Mouse (Mus musculus) left cerebral cortex, postnatal 4 days (tissue): ENCODE measurements around the gene Rbp4. TPM values are rescaled to one million over a fixed set of nuclear protein-coding genes. Genes with fewer than 3 reads are reported as not detected.

Source experiments
- DNase-seq: peaks from one replicate; pipeline ENCODE4 v3.0.0-alpha.2; 2022
- intact Hi-C: fragments of 180-260 bp; cut with DNase I; formaldehyde crosslinking; loops from one replicate; pipeline ENCODE4 v1.15.1; 2025
- total RNA-seq, 2 experiments: library from RNA; stranded (reverse); gene quantifications; 2 replicates each; pipeline ENCODE4 v1.2.3; 2021

The Rbp4 gene
- 1 to 10 TPM; 3.2 to 4.6 TPM for total RNA-seq

DNA sequence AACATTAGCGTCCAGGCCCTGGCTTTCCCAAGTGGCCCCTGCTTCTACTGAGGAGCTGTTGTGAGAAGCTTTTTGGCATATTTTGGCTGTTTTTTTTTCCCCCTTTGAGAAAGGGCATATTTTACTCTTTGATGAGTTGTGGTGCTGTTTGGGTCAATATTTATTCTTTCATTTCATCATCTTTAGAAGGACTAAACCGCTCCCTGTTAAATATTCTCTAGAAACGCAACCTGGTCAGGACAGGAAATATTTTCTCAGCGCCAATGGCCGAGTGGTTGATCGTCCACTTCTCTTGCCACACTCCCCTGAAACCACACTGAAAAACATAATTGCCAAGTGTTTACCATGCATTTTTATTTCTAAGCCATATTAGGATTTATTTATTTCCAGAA, at the start of gene Rbp4:
Rbp4 (minus strand) TSS at position 63 of the 392 bp plus-strand sequence.
- intact Hi-C loops, result no loop called here
- DNase-seq, result no peak

DNA sequence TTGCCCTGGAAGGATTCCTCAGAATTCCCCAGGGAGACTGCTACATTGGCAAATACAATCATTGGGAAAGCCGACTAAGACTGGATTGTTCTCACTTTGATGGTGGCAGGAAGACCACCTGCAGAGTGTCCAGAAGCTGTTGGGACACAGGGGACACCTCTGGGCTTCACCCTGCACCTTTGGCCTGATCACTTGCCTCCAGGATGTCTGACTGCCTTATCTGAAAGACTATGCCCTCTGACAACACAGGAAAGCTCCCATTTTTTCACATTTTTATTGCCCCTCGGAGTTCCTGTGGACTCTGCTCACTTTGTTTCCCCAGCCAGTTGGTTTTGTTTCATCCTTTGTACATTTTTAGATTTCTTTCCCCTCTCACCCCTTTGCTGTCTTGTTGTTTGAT, 39.6 kb upstream of the Rbp4 start:
- intact Hi-C loops, result no loop called here

DNA sequence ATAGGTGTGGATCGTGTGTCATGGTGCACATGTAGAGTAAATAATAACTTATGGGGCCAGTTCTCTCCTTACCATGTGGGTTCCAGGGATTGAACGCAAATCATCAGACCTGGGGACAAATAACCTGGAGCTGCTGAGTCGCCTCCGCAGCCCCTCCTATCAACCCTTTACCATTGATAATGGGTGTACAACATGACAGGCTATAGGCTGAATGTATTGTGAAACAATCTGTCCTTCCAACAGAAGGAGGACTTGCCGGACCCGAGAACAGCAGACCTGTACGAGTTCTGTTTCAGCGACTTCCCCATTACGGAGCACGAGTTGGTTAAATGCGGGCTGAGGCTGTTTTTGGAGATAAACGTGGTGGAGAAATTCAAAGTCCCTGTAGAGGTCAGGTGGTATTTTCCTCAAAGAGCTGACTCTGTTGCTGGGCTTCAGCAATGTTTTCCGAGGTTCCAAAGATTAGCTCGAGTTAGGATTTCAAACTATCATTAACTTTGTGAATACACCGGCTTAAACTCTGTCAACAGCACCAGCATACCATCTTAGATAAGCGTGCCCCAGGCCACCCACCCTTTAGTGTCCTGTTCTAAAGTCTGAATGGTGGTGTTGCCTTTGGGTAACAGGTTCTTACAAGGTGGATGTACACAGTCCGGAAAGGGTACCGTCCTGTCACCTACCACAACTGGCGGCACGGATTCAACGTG, 36.7 kb upstream of the Rbp4 start:
- intact Hi-C loops, result no loop called here
- DNase-seq, result no peak

More for the DNA sequence above, 39.6 kb upstream of the Rbp4 start:
- no peak for DNase-seq

- intact Hi-C loops, result no loop called here
- DNase-seq, result no peak
These were observed 31.2 kb upstream of the Rbp4 start for GRCm38 (mm10) chr19:38156243-38156642.

DNA sequence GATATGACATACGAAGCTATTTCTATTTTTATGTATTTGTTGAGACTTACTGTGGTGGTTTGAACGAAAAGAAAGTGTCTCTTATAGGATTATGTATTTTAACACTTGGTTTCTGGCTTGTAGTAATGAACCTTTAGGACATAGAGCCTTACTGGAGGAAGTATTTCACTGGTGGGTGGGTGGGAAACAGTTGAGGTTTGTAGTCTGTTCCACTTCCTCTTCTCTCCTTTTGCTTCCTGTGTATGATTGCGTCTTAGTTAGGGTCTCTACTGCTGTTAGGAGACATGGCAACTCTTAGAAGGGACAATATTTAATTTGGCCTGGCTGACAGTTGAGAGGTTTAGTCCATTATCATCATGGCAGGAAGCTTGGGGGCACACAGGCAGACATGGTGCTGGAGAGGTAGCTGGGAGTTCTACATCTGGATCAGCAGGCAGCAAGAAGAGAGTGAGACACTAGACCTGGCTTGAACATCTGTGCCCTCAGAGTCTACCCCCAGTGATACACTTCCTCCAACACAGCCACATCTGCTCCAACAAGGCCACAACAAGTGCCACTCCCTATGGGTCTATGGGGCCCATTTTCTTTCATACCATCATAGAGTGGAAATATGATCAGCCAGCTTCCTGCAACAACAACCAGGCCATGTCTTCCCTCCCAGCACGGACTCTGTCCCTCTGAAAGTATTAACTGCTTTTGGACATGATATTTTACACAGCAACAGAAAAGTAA, 18.6 kb upstream of the Rbp4 start:
- DNase-seq, result no peak
- intact Hi-C loops, result no loop called here

- DNase-seq, result no peak
- intact Hi-C loops, result no loop called here
These were observed 9.7 kb upstream of the Rbp4 start for GRCm38 (mm10) chr19:38134806-38135205.

DNA sequence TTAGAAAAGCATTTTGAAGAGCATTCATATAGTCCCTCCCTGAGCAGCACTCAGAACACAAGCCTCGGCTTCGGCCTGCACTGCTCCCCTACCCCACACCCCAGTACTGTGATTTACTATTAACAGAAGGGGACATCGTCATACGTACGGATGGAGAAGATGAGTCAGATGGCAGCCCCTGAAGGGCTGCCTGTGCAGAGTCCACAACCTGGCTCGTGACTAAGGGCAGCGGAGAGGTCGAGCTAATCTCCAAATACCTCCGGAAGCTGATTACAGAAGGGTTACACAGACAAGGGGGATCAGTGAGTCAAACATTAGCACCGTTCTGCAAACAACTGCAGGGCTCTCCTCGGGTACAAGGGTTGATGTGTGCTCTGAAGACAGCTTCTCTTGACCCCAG, 8.9 kb upstream of the Rbp4 start:
- no peak for DNase-seq
- intact Hi-C loops, result no loop called here

GRCm38 (mm10) chr19:38132481-38132880, 7.4 kb upstream of the Rbp4 start, which contains the start of gene Pde6c:
TSS of gene Pde6c (plus strand) at chr19:38132781.
- no peak for DNase-seq
- intact Hi-C loops, result no loop called here

GRCm38 (mm10) chr19:38126656-38127055, 1.6 kb upstream of the Rbp4 start:
- intact Hi-C loops, result no loop called here
- no peak for DNase-seq

DNA sequence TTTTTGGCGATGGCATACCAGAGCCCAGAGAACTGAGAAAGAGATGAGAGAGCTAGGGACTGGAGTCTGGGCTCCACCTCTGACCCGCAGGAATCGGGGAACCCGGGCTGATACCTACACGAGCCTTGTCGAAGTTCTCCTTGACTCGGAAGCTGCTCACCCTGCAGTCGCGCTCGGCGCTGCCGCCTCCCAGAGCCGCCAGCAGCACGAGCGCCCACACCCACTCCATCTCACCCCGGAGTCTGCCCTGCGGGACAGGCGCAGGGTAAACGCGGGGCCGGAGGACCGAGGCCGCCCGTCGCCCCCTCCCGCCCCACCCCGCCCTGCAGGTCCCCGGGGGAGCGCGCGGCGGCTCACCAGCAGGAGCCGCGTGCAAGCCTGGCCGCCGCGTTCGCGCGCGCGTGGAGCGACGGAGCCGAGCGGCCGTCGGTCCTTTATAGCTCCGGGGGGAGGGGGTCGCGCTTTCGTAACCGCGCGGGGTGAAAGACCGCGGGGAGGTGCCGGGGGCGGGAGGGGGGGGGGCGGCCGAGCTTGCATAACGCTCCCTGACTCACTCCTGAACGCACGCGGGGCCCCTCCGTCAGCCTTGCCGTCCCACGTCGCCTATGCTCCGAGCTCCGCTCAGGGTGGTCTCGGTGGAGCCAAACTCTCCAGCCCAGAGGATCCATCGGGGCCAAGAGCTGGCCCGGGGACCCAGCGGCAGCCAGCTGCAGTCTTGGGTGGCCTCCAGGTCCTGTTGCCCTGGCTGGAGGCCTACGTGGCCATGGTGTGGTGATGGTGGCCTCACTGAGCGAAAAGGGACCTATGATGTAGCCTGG, 471 bp downstream of the Rbp4 start:
- intact Hi-C loops, result no loop called here
- peak; percentile 46 for DNase-seq

GRCm38 (mm10) chr19:38123921-38124320, 1.2 kb downstream of the Rbp4 start:
- intact Hi-C loops, result no loop called here
- DNase-seq, result no peak

- DNase-seq, result no peak
- intact Hi-C loops, result no loop called here
These were observed 4.8 kb downstream of the Rbp4 start for GRCm38 (mm10) chr19:38120123-38120760.

GRCm38 (mm10) chr19:38114834-38115491, 10.1 kb downstream of the Rbp4 start:
- DNase-seq, result no peak
- intact Hi-C loops, result no loop called here

DNA sequence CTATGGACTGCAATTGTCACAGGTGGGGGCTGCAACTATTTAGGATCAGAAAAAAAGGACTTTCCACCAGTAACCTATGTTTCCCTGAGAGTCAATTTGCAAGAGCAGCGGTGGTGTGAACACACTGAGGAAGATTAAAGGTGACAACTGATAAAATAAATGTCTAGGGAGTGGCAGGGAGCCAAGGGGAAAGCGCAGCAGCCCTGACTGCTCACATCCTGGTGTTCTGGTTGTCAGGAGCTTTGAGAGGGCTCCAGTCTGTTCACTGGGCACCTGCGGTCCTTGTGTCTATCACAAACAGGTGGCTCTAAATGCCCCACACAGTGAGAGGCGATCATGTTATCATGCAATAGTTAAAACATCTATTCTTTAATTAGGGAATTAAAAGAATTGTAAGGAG, 12.5 kb downstream of the Rbp4 start:
- no peak for DNase-seq
- intact Hi-C loops, result no loop called here

DNA sequence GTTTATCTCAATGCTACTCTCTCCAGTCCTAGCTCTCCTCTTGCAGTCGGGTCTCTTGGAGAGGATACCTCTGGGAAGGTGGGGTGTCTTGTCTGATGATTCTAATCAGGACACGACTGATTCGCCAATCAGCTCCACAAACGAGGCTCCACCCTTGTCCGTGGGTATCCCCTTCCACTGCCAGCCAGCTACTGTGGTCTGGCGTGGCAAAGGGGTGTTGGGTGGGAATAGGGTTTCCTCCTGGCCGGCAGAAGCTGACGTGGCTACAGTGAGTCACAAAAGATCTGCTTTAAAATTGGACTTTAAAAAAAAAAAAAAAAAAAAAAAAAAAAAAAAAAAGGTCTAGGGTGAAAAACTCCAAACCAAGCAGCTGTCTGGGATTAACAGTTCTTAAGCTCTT, 14.0 kb downstream of the Rbp4 start:
- intact Hi-C loops, result no loop called here

DNA sequence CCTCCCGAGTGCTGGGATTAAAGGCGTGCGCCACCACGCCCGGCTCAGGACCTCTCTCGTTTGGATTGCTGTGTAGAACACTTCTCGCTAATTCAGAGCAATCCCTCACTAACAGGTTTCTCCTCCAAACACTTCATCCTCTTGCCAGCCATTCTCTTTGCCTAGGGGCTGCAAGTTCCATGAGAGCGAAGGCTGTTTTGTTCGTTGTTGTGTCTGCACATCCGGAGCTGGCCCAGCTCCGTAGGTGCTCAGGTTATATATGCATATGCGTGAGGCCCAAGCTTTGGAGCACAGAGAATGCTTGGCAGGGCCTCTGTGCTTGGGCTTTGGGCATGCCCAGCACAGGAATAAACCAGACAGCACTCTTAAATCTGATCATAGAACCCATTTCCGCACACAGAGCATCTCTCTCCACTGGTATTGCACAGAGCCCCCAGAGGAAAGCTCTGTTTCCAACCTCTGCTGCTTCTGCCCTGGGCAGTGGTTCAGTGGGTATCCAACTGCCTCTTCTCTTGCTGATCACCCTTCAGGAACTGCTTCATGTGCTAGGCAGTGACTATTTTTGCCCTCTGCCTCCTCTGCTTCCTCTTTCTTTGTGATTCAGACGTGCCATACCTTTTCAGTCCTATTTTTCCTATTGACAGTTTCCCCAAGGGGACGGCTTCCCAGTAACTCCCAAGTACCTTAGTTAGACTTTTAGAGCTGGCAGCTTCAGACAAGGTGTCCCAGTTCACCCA, 15.4 kb downstream of the Rbp4 start:
- intact Hi-C loops, result no loop called here
- DNase-seq, result no peak

More for the DNA sequence above, 14.0 kb downstream of the Rbp4 start:
- no peak for DNase-seq

- intact Hi-C loops, result no loop called here
- DNase-seq, result no peak
These were observed 17.2 kb downstream of the Rbp4 start for GRCm38 (mm10) chr19:38107871-38108270.

GRCm38 (mm10) chr19:38096858-38097758, 28.0 kb downstream of the Rbp4 start, which contains the start of gene Ffar4:
TSS of gene Ffar4 (plus strand) at chr19:38097071.
- intact Hi-C loops, result no loop called here

DNA sequence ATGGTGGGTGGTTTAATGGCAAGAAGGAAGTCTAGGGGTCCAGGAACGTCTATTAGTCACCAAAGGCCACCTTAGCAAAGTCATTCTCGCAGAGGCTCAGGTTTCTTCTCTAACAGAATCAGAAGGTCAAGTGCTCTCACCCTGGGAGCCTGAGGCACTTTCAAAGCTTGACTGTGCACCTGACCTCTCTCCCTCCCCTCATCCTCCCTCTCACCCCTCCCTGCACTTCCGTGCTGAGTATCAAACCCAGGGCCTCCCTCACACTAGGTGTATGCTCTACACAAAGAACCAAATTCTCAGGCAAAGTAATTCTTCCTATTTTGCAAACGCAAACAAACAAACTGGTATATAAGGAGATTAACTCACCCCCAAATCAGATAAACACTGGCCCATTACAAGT, 28.9 kb downstream of the Rbp4 start:
- DNase-seq, result no peak
- intact Hi-C loops, result no loop called here

More at GRCm38 (mm10) chr19:38096858-38097758, 28.0 kb downstream of the Rbp4 start, which contains the start of gene Ffar4:
- DNase-seq, result peak; percentile 7
